Mouse (Mus musculus): Measurements from ENCODE around the gene Acaa1b.

The Acaa1b gene

GRCm38 (mm10) chr9:119144696-119145095 lies 12.2 kb downstream of the Acaa1b start:
- DNase-seq (ENCODE audit: low spot score) = no peak

- no peak for DNase-seq (ENCODE audit: low spot score)
Measured at GRCm38 (mm10) chr9:119143372-119143771, 13.5 kb downstream of the Acaa1b start.

- DNase-seq (ENCODE audit: low spot score) = no peak
Measured at GRCm38 (mm10) chr9:119142066-119142465, 14.8 kb downstream of the Acaa1b start.

- no peak for DNase-seq (ENCODE audit: low spot score)
Measured at GRCm38 (mm10) chr9:119138836-119139235, 18.1 kb downstream of the Acaa1b start.

GRCm38 (mm10) chr9:119130692-119131091 lies 26.2 kb downstream of the Acaa1b start:
- no peak for DNase-seq (ENCODE audit: low spot score)

- DNase-seq (ENCODE audit: low spot score) = no peak
Measured at GRCm38 (mm10) chr9:119128436-119129181, 28.3 kb downstream of the Acaa1b start.

GRCm38 (mm10) chr9:119122596-119123369 lies 34.1 kb downstream of the Acaa1b start:
- DNase-seq (ENCODE audit: low spot score) = no peak

- no peak for DNase-seq (ENCODE audit: low spot score)
Measured at GRCm38 (mm10) chr9:119120168-119120560, 36.7 kb downstream of the Acaa1b start.

GRCm38 (mm10) chr9:119119409-119120167 lies 37.3 kb downstream of the Acaa1b start:
- no peak for DNase-seq (ENCODE audit: low spot score)

- DNase-seq (ENCODE audit: low spot score) = no peak
Measured at GRCm38 (mm10) chr9:119114911-119115310, 42.0 kb downstream of the Acaa1b start.

GRCm38 (mm10) chr9:119110640-119111039 lies 46.3 kb downstream of the Acaa1b start:
- DNase-seq (ENCODE audit: low spot score) = no peak

GRCm38 (mm10) chr9:119109685-119110353 lies 47.1 kb downstream of the Acaa1b start:
- DNase-seq (ENCODE audit: low spot score) = no peak

GRCm38 (mm10) chr9:119107566-119107965 lies 49.3 kb downstream of the Acaa1b start:
- no peak for DNase-seq (ENCODE audit: low spot score)

GRCm38 (mm10) chr9:119102783-119103113 lies 54.1 kb downstream of the Acaa1b start:
- DNase-seq (ENCODE audit: low spot score) = no peak

- DNase-seq (ENCODE audit: low spot score) = no peak
Measured at GRCm38 (mm10) chr9:119101992-119102782, 54.7 kb downstream of the Acaa1b start, which contains the start of gene Dlec1. Gene Dlec1, plus strand, starts transcription at chr9:119102478.

GRCm38 (mm10) chr9:119100177-119100898 lies 56.6 kb downstream of the Acaa1b start:
- no peak for DNase-seq (ENCODE audit: low spot score)

Measured in MN1 (cell line).